Mouse (Mus musculus) left cerebral cortex, adult 9 months (tissue): ENCODE data around the gene Tmem41a.

ENCODE experiments used
- DNase-seq, 2 experiments: peaks; one replicate each; pipeline ENCODE4 v3.0.0; 2022; ENCODE audit warnings: low spot score in 2 of 2

Gene Tmem41a

DNA sequence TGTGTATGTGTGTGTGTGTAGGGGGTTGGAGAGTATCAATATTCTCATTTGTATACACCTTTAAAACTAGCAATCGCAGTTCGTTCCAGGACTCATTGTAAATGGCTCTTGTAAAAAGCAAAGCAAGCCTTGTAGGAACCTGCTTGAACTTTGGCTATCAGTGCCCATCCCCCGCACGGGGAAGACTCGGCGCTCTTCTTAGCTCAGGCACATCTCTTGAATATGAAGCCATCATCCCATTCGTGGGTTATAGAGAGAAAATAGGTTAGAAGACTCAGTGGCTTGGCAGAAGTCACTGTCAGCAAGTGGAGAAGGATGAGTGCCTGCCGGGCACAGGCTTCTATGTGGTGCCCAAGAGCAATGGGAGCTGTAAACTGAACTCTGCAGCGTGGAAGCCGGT lies 42.7 kb downstream of the Tmem41a start:
- no peak for DNase-seq

DNA sequence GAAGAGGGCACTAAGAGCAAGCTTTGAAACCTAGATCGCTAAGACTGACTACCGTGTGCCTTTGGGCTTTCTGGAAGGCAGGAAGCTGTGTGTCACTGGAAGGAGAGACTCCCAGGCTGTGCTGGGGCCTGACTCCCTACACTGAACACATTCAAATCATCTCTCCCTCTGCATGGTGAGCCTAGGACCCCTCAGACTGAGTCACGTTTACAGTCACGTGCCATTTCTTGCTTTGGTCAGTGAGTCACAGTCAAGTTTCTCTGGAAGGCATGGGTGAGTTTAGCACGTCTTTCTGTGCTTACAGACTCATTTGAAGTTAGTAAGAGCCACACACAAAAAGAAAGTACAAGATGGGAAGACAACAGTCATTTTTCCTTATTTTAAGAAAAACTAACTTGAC lies 46.1 kb downstream of the Tmem41a start:
- no peak for DNase-seq

DNA sequence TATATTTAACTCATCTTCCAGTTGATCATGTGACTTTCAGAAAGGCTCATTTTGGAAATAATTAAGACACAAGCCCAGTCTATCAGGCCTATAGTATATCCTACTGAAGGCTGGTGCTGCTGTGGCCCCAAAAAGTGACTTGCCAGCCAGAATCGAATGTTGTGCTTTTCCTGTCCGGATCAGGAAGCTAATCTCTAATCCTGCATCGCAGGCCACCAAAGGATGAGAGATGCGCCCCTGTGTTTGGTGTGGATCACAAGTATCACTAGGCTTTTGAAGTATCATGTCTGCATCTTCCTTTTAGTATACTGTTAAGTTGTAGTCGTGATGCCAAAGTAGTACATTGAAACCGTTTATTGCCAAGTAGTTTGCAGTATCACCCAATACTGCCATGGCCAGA lies 53.5 kb downstream of the Tmem41a start:
- no peak for DNase-seq

DNA sequence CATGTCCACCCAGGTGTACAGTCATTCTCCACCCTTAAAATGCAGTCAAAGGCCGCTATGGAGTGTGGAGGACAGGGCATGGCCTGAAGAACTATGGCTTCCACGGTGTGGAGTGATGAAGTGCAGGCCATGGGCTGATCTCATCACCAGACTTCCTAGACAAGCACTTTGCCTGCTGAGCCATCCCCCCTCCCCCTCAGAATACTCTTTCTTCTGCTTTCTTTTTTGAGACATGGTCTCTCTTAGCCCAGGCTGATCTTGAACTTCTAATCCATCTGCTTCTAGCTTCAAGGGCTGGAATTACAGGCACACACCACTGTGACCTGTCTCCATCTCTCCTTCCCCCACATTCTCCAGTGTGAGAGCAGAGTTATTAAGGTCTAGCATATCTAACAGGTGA lies 59.8 kb downstream of the Tmem41a start:
- DNase-seq: no peak
